Comparison of ENCODE assay signal across 7 mouse cellular contexts in the genomic region with DNA sequence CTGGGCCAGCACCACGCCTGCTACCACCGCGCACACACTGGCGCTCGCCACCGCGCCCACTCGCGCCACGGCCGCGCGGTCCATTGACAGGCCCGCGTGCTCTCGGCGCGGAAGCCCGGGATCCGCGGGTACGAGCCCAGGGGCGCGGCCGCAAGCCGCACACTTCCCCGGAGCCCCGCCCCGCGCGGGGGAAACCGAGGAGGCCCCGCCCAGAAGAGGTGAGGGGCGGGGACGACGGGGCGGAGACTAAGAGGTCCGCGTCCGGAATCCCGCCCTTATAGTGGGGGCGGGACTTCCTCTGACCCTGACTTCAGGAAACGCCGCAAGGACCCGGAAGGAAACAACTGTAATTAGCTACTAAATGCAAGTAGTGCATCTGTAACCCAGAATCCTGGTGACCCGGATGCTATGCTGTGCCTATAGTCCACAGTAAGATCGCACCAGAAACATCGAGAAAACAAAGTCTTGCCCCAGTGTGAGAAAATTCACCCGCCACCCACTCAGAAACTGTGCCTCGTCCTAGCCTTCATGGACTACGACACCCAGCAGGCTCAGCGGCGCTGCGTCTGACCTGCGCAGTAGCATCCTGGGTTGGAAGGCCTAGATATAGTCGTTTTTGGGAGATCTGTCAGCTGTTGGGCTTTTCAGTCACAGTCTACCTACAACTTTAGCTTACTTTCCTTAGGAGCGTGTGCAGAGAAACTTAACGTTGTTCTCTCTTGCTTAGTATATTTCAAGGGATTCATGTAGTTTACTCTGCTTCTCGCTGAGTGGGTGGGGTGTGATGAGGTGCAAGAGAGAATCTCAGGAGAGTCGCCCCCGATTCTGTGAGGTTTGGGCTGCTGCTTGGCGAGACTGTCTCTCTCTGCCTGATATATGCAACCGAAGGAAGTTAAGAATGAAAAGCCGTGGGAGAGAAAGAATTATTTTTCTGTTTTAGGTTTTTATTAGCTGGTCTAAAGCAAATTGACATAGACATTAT. TPM values are rescaled to one million over a fixed set of nuclear protein-coding genes. Genes with fewer than 3 reads are reported as not detected.
DNase-seq lines count a peak whose midpoint lies in the region; ATAC-seq and TF ChIP-seq lines count a peak whose summit lies in the region.

A gene (minus strand): TSS at position 207 of the 982 bp plus-strand sequence.
A gene (plus strand): TSS at position 290 of the 982 bp plus-strand sequence.

- no peak for TF ChIP-seq CTCF in intestine, postnatal 0 days (IDR thresholded peaks at IDR 0.05; ENCODE audit: low read depth)
- TF ChIP-seq CTCF in small intestine, adult 2 months (IDR thresholded peaks at IDR 0.05; ENCODE audit: extremely low read depth, insufficient read length, insufficient replicate concordance, low read depth, low read length) = no peak

- peaks cover 2% of the 10 kb centered on the region; the same call in 1 of the 2 replicates for H3K9me3 ChIP-seq in embryonic facial prominence, embryonic 10.5 days
- no peaks in the 10 kb centered on the region for H3K9me3 ChIP-seq in intestine, postnatal 0 days (ENCODE audit: control insufficient read depth)
- no peaks in the 10 kb centered on the region for H3K9me3 ChIP-seq in midbrain, embryonic 12.5 days

- H3K9ac ChIP-seq in intestine, postnatal 0 days (ENCODE audit: low read depth, low read length) = peak within 1 kb of the TSS; percentile 49
- H3K9ac ChIP-seq in midbrain, embryonic 12.5 days (replicated peaks) = peak within 1 kb of the TSS; percentile 82

- intact Hi-C loops in left cerebral cortex, postnatal 4 days (cut with DNase I) = no loop called here

- peak; percentile 98 for ATAC-seq in intestine, postnatal 0 days
- ATAC-seq in midbrain, embryonic 12.5 days (ENCODE audit: low FRiP score, low read depth) = peak; percentile 97

- TF ChIP-seq POLR2A in small intestine, adult 2 months (IDR thresholded peaks at IDR 0.05; ENCODE audit: low read depth, low read length) = peak; percentile 16; the same call in 1 of the 2 replicates

- DNase-seq in adrenal gland, postnatal 10 days = peak; percentile 96
- peak; percentile 94 for DNase-seq in embryonic facial prominence, embryonic 10.5 days (ENCODE audit: low spot score)
- DNase-seq in gonadal fat pad, adult 2 months (ENCODE audit: low read depth) = peak; percentile 91
- DNase-seq in left cerebral cortex, postnatal 4 days = peak; percentile 96

- H3K4me3 ChIP-seq in embryonic facial prominence, embryonic 10.5 days = peak within 1 kb of the TSS; percentile 81
- H3K4me3 ChIP-seq in intestine, postnatal 0 days (ENCODE audit: low read depth, low read length) = peak within 1 kb of the TSS; percentile 58
- H3K4me3 ChIP-seq in midbrain, embryonic 12.5 days = peak within 1 kb of the TSS; percentile 75
- peak within 1 kb of the TSS; percentile 79 for H3K4me3 ChIP-seq in small intestine, adult 2 months (ENCODE audit: low read depth, low read length)

- H3K36me3 ChIP-seq in embryonic facial prominence, embryonic 10.5 days (replicated peaks) = no peaks in the 10 kb centered on the region
- H3K36me3 ChIP-seq in intestine, postnatal 0 days (ENCODE audit: control insufficient read depth, insufficient read depth) = no peaks in the 10 kb centered on the region
- no peaks in the 10 kb centered on the region for H3K36me3 ChIP-seq in midbrain, embryonic 12.5 days
- H3K36me3 ChIP-seq in small intestine, adult 2 months (ENCODE audit: control insufficient read depth, insufficient read depth, low read length) = no peaks in the 10 kb centered on the region

- H3K4me1 ChIP-seq in embryonic facial prominence, embryonic 10.5 days = no peaks in the 10 kb centered on the region
- H3K4me1 ChIP-seq in intestine, postnatal 0 days (replicated peaks; ENCODE audit: control insufficient read depth, insufficient read depth, low read length) = peaks cover 1% of the 10 kb centered on the region; the same call in 1 of the 2 replicates
- peaks cover 10% of the 10 kb centered on the region; the same call in 1 of the 2 replicates for H3K4me1 ChIP-seq in midbrain, embryonic 12.5 days
- H3K4me1 ChIP-seq in small intestine, adult 2 months (ENCODE audit: control insufficient read depth, insufficient read depth, insufficient read length, low read length) = peaks cover 13% of the 10 kb centered on the region; the same call in 1 of the 2 replicates

- WGBS in embryonic facial prominence, embryonic 10.5 days = 3% methylated on average over 64 of the region's 64 CpGs
- WGBS in intestine, postnatal 0 days = 2% methylated on average over 64 of the region's 64 CpGs
- WGBS in midbrain, embryonic 12.5 days = 4% methylated on average over 64 of the region's 64 CpGs
- WGBS in small intestine, adult 2 months = 2% methylated on average over 64 of the region's 64 CpGs

- H3K4me2 ChIP-seq in intestine, postnatal 0 days (replicated peaks; ENCODE audit: low read depth) = peak within 1 kb of the TSS; percentile 68
- peak within 1 kb of the TSS; percentile 55 for H3K4me2 ChIP-seq in midbrain, embryonic 12.5 days (replicated peaks)

- no peaks in the 10 kb centered on the region for H3K27me3 ChIP-seq in embryonic facial prominence, embryonic 10.5 days (replicated peaks; ENCODE audit: low read depth, poor library complexity, severe bottlenecking)
- H3K27me3 ChIP-seq in intestine, postnatal 0 days (replicated peaks; ENCODE audit: control insufficient read depth, insufficient read depth, low read length) = no peaks in the 10 kb centered on the region
- 0 out of 2 replicates have a peak, but pooled peaks cover 6% of the 10 kb centered on the region for H3K27me3 ChIP-seq in midbrain, embryonic 12.5 days
- no peaks in the 10 kb centered on the region for H3K27me3 ChIP-seq in small intestine, adult 2 months (ENCODE audit: control insufficient read depth, insufficient read depth, low read length)

- H3K27ac ChIP-seq in embryonic facial prominence, embryonic 10.5 days (replicated peaks) = peak within 1 kb of the TSS; percentile 89
- peak within 1 kb of the TSS; percentile 70 for H3K27ac ChIP-seq in intestine, postnatal 0 days (ENCODE audit: low read depth, low read length)
- peak within 1 kb of the TSS; percentile 81 for H3K27ac ChIP-seq in midbrain, embryonic 12.5 days (replicated peaks)
- peak within 1 kb of the TSS; percentile 94 for H3K27ac ChIP-seq in small intestine, adult 2 months (ENCODE audit: insufficient read depth, low read depth, low read length)

RNA-seq across cellular contexts. Expression of the first gene that starts in this region (rescaled TPM):
- 10 to 100 TPM; 24.8 to 29.0 TPM for total RNA-seq in adrenal gland, postnatal 10 days (2021)
- 57.4 and 57.9 TPM in 2 replicates for polyA plus RNA-seq in embryonic facial prominence, embryonic 10.5 days (2016; fragmentation: Nextera tagmentation; extraction: Ambion mirVana)
- polyA plus RNA-seq in gonadal fat pad, adult 2 months (2012; rRNA removed) = 7.3 and 8.3 TPM in 2 replicates
- 43.6 and 44.7 TPM in 2 replicates for polyA plus RNA-seq in intestine, postnatal 0 days (2015; fragmentation: Nextera tagmentation; extraction: Ambion mirVana)
- 10 to 100 TPM; 75.5 to 86.2 TPM for total RNA-seq in left cerebral cortex, postnatal 4 days (2021)
- 94.8 and 98.5 TPM in 2 replicates for polyA plus RNA-seq in midbrain, embryonic 12.5 days (2016; fragmentation: Nextera tagmentation; extraction: Ambion mirVana)
- polyA plus RNA-seq in small intestine, adult 2 months (2012; rRNA removed) = 2.3 and 3.6 TPM in 2 replicates

RNA-seq across cellular contexts. Expression of the second gene that starts in this region (rescaled TPM):
- total RNA-seq in adrenal gland, postnatal 10 days (2021) = under 1 TPM; 0.30 to 0.36 TPM
- 0.30 and 0.37 TPM in 2 replicates for polyA plus RNA-seq in embryonic facial prominence, embryonic 10.5 days (2016; fragmentation: Nextera tagmentation; extraction: Ambion mirVana)
- 0.24 and 0.45 TPM in 2 replicates for polyA plus RNA-seq in gonadal fat pad, adult 2 months (2012; rRNA removed)
- 0.07 and 0.14 TPM in 2 replicates for polyA plus RNA-seq in intestine, postnatal 0 days (2015; fragmentation: Nextera tagmentation; extraction: Ambion mirVana)
- total RNA-seq in left cerebral cortex, postnatal 4 days (2021) = under 1 TPM; 0.30 to 0.72 TPM
- 0.42 and 0.68 TPM in 2 replicates for polyA plus RNA-seq in midbrain, embryonic 12.5 days (2016; fragmentation: Nextera tagmentation; extraction: Ambion mirVana)
- polyA plus RNA-seq in small intestine, adult 2 months (2012; rRNA removed) = not detected in 2 replicates

Comparison
In these comparisons a context has a peak if more than half of its experiments do, and no peak if none do; other contexts are left out.
1. Peak in every context shown above with its lines: DNase-seq, ATAC-seq, H3K4me3 ChIP-seq and H3K27ac ChIP-seq.